Mouse (Mus musculus): Measurements from ENCODE around the gene Pde4b.

GRCm38 (mm10) chr4:102310630-102311029 lies 223.3 kb downstream of the Pde4b start:
- TF ChIP-seq CTCF (conservative IDR thresholded peaks at IDR 0.05; ENCODE audit: insufficient read depth, insufficient read length, low read depth, low read length), result no peak
- TF ChIP-seq POLR2A (IDR thresholded peaks at IDR 0.05; ENCODE audit: low read depth, low read length), result no peak

Data from kidney, adult 2 months (tissue).